Mouse (Mus musculus): Measurements from ENCODE around the gene 1700029F12Rik. TPM values are rescaled to one million over a fixed set of nuclear protein-coding genes. Genes with fewer than 3 reads are reported as not detected.

The 1700029F12Rik gene
- total and polyA plus RNA-seq, 3 experiments: not detected

DNA sequence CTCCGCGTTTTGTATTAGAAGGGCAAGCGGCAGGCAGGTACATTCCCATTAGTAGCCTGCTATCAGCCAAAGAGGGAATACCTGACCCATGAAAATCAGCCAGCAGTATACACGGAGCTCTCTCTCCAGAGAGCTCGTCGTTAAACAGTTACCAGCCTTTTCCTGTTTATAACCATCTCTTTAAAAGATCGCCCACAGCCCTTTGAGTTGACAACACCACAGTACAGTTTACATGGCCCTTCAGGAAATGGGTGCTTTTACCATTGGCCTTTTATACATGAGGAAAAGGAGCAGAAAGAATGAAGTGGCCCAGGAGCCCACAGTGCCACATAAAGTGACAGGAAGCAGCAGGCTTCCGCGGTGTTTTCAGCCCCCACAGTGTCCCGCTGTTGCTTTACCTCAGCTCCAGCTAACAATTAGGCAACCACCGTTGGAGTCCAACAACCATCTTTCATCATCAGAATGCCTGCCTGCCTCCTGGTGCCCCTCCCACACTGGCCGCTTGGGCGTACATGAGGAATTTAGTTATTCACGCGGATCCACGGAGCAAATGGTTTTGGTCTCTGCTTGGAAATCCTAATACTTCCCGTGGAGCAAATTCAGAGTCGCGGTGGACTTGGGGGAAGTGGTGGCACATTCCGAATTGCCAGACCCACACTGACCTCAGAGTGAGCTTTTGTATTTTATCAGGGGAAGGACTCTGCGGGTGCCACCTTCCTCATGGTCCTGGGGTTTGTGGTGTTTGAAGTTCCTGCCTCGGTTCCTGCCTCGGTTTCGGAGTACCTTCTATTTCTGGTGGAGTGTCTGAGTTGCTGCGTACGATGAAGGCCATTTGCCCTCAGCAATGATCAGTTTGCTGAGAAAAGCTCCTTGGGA lies 50.7 kb downstream of the 1700029F12Rik start:
- H3K4me1 ChIP-seq (ENCODE audit: control insufficient read depth in 1 of 2, insufficient read depth in 2 of 2, low read length in 2 of 2): no peaks in the 10 kb centered on the region
- no peaks in the 10 kb centered on the region for H3K36me3 ChIP-seq (ENCODE audit: control insufficient read depth in 1 of 2, insufficient read depth in 2 of 2, low read length in 2 of 2)
- H3K27me3 ChIP-seq (ENCODE audit: control insufficient read depth in 1 of 2, insufficient read depth in 2 of 2, low read length in 2 of 2): no peaks in the 10 kb centered on the region; a peak in 3 of 4 replicates
- H3K4me3 ChIP-seq (ENCODE audit: control insufficient read depth in 1 of 2, insufficient read depth in 1 of 2, low read depth in 2 of 2, low read length in 2 of 2): no peak overlapping the region
- no peaks in the 10 kb centered on the region for H3K79me2 ChIP-seq (ENCODE audit: control insufficient read depth, insufficient read depth, low read length, poor library complexity)
- H3K27ac ChIP-seq (ENCODE audit: control insufficient read depth, low read depth, low read length): no peak overlapping the region
- TF ChIP-seq POLR2AphosphoS2 (IDR thresholded peaks at IDR 0.05; ENCODE audit: low read length) (no peak), NRF1 (IDR thresholded peaks at IDR 0.05; ENCODE audit: insufficient read depth, low read depth, low read length, poor library complexity, severe bottlenecking) (no peak), SIN3A (IDR thresholded peaks at IDR 0.05; ENCODE audit: low read length) (no peak), MXI1 (IDR thresholded peaks at IDR 0.05; ENCODE audit: low read depth, low read length) (no peak), ZKSCAN1 (IDR thresholded peaks at IDR 0.05; ENCODE audit: low read depth, low read length) (no peak), ETS1 (IDR thresholded peaks at IDR 0.05; ENCODE audit: low read depth, low read length) (no peak), CHD1 (IDR thresholded peaks at IDR 0.05; ENCODE audit: low read depth, low read length) (no peak), GATA1 (IDR thresholded peaks at IDR 0.05; ENCODE audit: low read depth, low read length) (no peak), ZMIZ1 (IDR thresholded peaks at IDR 0.05; ENCODE audit: low read depth, low read length) (no peak), UBTF (IDR thresholded peaks at IDR 0.05; ENCODE audit: borderline replicate concordance, insufficient read depth, low read depth, low read length) (no peak), MYC (IDR thresholded peaks at IDR 0.05; ENCODE audit: low read depth, low read length) (no peak), SMC3 (IDR thresholded peaks at IDR 0.05; ENCODE audit: low read depth, low read length) (no peak), BHLHE40 (IDR thresholded peaks at IDR 0.05; ENCODE audit: borderline replicate concordance, low read depth, low read length) (no peak), EP300 (IDR thresholded peaks at IDR 0.05; ENCODE audit: low read depth in 1 of 2, low read length in 2 of 2) (no peak), USF2 (IDR thresholded peaks at IDR 0.05; ENCODE audit: borderline replicate concordance in 1 of 2, insufficient read depth in 1 of 2, low read depth in 1 of 2, low read length in 2 of 2) (no peak), MYB (IDR thresholded peaks at IDR 0.05; ENCODE audit: low read depth, low read length) (no peak), ZNF384 (IDR thresholded peaks at IDR 0.05; ENCODE audit: low read depth, low read length) (no peak), E2F4 (IDR thresholded peaks at IDR 0.05; ENCODE audit: borderline replicate concordance, low read depth, low read length) (no peak), RAD21 (IDR thresholded peaks at IDR 0.05; ENCODE audit: low read depth, low read length) (no peak)
- H3K9ac ChIP-seq (ENCODE audit: control insufficient read depth, low read depth, low read length, poor library complexity, severe bottlenecking): no peak overlapping the region
- DNase-seq (ENCODE audit: low read depth, low spot score): no peak
- H3K9me3 ChIP-seq (replicated peaks; ENCODE audit: insufficient read depth, low read length): no peaks in the 10 kb centered on the region

Data from MEL (cell line).